Mouse (Mus musculus) layer of hippocampus, postnatal 36 days (tissue): ENCODE data around the gene Maco1. TPM values are rescaled to one million over a fixed set of nuclear protein-coding genes. Genes with fewer than 3 reads are reported as not detected.

Experiments
- DNase-seq, 2 experiments: peaks; one replicate each; pipeline ENCODE4 v3.0.0; 2022
- total RNA-seq, 2 experiments: library from RNA; stranded (reverse); gene quantifications; 2 replicates each; pipeline ENCODE4 v1.2.3; 2021

The Maco1 gene
- total RNA-seq, 2 experiments from 2014 or later = 43.2 to 44.8 TPM

DNA sequence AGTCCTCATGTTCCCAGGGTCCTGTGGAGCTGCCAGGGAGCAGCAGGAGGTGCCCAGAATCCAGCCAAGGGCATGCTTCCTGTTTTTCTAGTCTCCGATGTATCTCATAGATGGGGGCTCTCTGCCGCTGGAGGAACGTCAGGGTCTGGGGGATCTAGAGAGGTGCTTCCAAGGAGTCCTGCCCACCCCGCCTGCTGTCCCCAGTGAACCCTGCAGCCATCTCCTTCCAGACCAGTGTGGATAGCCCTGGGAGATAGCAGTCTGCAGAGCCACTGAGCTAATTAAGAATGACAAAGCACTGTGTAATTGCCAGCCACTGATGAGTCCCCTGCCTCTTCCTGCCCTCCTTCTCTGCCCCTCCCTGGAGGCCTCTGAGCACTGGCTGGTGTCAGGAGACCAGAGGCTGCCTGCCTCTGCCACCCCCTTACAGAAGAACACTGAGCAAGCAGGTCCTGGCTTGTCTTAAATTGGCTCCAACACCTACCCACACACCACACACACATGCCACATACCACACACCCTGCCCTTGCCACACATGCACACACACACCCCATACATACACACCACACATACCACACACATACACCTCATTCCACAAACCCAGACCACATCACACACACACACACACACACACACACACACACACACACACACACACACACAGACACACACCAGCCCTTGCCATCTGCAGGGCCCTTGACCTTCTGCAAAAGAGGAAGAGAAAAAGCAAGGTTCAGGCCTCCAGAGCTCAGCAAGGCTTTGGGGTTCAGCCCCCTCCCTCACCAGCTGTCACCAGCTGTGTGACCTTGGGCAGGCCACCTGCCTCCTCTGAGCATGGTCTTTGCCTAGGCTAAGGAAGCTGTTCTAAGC is 80.1 kb downstream of the Maco1 start:
- DNase-seq = no peak

DNA sequence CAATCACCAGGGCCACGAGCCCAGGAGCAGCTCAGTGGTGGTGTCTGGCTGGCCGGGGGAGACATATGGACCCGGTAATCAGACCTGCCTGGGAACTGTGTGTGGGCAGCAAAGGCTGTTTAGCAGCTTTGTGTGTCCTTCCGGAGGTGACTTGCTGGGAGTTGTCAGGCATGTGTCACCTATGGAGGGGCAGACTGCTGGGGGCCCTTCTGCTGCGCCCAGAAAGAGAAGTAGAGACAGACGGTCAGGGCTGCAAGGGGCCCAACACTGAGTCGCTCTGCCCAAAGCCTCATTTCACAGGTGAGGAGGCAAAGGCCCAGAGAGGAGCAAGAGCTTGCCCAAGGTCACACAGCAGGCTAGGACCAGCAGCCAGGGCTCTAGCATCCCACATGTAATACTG is 83.3 kb downstream of the Maco1 start:
- DNase-seq = no peak

DNA sequence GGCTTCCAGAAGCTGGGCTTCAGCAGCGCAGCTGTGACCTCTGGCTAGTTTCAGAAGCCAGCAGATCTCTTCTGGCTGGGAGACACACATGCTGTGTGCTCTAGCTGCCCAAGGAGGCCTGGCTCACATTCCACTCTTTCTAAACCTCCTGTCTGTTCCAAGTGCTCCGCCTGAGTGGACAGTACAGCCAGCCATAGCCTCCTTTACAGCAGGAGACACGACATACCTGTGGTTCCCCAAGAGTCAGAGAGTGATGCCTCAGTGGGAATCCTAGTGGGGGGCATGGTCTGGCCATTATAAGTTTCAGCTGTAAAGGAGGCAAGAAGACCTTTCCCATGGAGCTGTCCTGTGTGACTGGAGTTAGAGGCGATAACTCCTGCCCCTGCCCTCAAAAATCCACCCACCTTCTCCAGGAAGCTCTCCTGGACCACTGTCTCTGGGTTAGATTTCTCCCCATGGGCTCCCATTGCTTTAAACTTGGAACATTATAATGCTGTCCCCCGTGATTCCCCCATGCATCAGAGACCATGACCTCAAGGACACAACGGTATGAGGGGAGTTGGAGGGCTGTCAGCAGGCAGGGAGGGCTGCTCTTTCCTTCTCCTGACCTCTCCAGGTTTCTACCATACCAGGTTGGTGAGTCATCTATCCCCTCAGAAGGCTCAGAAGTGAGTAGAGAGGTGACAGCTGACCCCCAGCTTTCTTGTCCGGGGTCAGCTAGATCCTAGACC is 83.9 kb downstream of the Maco1 start:
- no peak for DNase-seq

DNA sequence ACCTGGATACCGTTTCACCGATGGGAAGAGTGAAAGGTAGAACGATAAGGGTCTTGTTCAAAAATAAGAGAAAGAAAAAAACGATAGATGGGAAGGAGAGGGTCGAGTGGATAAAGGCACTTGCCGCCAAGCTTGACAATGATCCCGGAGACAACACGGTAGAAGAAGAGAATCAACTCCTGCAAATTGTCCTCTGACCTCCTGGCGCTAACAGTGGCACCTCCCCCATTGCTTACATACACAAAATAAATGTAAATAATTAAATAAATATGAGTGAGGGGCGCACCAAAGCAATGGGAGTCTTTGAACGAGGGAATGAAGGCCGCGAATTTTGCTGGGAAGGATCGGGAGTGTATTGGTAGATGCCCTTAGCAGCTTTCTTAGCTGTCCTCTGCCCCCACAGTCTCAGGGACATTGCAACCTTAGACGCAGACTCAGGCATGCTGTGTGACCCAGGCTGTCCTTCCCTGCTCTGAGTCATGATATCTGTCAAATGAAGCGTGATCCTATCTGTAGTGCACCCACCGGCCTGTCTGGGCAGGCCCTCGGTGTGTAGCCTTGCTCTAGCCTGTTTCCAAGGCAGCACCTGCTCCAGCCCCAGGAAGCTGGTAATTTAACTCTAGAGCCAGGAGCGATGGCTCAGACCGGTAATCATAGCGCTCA is 84.8 kb downstream of the Maco1 start:
- DNase-seq = no peak

DNA sequence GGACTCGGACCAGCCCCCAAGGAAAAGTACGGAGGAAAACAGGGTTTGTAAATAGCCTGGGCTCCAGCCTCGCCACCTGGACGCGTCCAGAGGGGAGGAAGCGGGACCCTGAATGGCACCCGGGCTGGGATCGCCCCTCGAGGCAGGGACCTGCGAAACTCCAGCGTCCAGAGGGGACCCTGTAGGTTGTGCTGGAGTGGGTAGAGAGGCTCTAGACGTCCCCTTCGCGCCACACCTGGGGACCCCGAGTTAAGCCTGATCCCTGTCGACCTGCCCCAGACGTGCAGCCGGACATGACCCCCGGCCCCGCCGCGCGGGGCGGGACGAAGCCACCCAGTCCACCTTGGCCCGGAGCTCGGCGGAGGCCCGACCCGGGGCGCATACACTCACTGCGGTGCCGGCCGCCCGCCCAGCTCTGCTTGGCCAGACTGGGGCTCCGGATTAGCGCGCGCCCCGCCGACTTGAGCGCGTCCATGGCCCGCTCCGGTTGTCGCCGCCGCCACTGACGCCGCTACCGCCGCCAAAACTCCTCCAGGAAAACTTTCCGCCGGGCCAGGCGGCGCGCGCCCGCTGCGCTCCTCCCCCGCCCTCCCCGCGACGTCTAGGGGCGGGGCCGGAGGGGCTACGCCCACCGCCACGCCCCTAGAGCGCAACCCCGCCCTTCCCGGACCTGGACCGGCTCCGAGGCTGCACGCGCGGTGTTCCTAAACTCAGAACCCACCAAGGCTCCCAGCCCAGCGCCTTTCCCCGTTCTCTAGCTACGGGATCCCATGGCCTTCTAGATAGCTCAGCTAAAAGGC is 85.5 kb downstream of the Maco1 start, which contains the start of gene Ldlrap1:
Gene Ldlrap1 (minus strand): TSS at position 599 of the 800 bp plus-strand sequence.
- peak; percentile 51 to 67 for DNase-seq

DNA sequence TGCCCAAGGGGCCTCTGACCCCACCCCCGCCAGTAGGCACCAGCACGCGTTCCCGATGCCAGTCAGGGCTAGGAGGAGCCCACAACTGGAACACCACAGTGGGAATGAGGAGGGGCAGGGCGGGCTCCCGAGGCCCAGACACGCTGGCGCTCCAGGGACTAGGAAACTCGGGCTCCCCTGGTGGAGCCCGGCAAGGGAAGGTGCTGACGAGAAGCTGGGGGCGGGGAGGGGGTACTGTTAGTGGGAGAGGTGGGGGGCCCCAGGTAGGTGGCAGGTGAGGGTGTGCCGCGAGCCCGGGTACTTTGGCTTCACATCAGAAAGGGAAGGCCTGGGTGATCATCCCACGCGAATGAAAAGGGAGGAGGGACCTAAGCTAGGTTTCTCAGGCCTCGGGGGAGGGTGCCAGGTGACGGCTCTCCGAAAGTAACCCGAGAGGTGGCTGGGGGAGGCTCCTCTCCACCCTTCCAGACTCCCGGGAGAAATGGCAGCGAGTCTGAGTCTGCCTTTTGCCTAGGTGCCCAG is 86.2 kb downstream of the Maco1 start:
- DNase-seq = no peak

DNA sequence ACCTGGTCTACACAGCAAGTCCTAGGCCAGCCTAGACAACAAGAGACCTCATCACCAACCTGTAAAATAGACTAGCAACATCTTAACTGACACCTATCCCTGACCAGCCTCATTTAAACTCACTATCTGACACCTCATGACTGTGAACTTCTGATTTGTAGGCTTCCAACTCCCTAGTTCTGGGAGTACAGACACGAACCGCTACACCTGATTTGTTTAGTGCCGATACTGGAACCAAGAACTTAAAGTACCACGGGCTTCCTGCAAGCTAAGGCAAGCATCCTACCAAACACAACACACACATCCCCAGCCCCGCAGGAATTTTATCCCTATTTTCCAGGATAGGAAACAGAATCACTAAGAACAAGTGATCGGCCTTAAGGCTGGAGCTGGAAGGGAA is 86.9 kb downstream of the Maco1 start:
- DNase-seq = no peak

DNA sequence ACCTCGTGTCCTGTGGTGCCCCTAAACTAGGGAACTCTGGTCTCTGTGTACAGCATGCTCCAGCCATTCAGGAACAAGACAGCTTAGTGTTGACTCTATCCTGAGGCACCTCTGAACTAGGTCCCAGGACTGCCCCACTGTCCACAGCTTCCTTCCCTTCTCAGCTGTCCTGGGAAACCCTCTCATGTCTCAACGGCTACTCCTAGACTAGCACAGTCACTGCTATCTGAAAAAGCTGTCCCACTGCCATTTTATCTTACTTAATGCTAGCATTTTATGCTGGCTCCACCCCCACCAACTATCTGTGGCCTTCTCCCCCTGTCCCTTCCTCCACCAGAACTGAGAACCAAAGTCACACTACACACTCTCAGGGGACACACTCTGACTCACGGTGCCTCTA is 88.8 kb downstream of the Maco1 start:
- DNase-seq = no peak

DNA sequence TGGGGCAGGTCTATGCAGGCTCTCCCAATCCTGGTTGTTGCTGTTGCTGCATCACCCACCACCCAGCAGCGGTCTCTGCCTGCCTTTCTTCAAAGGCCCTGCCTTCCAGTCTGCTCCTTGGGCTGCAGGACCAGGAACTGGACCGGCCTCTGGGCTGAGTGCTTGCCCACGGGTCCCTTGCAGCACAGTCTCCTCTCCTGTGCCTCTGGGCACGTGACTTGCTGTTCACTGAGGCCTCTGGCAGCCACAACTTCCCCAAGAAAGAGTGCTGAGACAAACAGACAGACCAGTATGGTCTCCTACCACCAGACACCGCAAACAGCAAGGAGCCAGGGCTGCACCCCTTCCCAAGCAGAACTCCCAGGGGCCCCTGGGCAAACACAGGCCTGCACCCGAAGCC is 90.8 kb downstream of the Maco1 start:
- no peak for DNase-seq

DNA sequence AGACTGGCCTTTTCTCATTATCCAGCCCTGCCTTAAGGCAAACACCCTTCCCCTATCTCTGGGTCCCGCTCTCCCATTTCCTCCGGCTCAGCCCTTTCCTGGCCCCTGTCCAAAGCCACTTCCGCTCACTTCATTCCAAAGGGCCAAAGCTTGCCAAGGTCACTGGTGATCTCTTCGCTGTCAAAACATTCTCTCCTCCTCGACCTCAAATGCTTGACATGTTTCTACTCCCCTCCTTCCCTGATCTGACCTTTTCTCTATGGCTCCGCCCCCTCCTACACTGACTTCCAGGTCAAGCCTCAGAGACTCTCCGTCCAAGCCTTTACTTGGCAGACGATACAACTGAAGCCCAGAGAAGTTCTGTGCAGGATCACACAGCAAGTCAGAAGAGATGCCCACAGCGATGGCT is 92.3 kb downstream of the Maco1 start:
- no peak for DNase-seq

DNA sequence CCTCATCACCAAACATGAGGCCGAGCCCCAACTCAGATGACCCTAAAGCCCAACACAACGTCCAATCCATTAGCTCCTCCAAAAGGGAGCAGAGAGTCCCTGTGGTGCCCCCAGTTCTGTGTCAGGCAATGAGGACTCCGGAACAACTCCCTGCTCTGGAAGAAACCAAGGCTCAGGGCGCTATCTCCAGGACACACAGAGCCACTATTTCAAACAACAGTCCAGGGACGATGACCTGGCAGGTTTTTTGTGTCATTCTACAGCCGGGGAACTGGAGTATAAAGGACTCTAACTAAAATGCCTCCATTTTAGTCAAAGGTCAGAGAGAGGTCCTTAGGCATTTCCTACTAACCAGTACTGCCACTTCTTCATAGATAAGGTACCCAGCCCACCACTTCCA is 92.9 kb downstream of the Maco1 start:
- DNase-seq = no peak

DNA sequence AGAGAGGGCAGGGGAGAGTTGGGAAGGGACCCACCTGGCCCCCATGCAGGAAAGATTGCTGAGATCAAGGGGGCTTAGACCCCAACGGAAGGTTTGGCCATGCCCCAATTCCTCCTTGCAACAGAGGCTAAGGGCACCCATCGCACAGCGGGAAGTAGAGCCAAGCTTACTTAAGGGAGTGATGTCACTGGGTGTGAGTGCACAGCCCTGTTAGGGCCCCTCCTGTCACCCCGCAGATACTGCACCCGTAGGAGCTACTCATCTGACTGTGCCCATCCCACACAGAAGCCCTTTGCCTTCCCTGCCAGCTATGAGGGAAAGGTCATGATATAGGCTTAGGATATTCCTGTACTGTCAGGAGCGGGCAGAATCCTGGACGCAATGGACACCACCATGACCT is 93.6 kb downstream of the Maco1 start:
- DNase-seq = no peak

DNA sequence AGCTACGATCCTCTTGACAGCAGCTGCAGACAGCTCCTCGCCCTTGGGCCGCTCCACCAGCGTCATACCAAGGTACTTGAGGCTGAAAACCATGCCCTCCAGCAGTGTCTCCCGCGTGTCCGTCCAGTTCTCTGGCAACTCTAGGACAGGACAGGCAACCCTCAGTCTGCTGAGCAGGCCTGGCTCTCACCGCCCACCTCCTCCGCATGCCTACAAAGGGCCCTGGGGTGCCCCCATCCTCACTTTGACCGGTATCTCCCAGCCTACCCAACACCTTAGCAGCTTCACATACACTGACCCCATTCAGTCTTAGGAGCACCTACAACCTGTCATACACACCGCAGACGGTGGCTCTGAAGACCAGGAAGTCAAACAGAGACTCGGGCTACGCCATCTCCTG is 94.2 kb downstream of the Maco1 start:
- DNase-seq = no peak

DNA sequence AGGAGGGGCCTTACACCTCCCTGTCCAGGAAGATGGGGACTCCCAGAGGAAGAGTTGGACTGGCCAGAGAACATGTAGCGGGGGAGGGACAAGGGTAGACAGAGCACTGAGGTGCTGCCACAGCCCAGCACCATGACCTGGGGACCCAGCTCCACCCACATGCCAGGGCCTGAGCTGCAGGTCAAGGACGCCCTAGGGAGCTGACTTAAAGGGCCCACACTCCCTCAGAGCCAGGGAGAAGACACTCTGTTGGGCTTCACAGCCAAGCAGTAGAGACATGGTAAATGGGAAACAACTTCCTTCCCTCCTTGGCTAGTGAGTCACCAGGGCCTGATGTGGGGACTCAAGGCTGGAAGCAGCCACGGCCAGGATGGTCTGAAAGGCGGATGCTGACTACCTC is 94.8 kb downstream of the Maco1 start:
- no peak for DNase-seq

DNA sequence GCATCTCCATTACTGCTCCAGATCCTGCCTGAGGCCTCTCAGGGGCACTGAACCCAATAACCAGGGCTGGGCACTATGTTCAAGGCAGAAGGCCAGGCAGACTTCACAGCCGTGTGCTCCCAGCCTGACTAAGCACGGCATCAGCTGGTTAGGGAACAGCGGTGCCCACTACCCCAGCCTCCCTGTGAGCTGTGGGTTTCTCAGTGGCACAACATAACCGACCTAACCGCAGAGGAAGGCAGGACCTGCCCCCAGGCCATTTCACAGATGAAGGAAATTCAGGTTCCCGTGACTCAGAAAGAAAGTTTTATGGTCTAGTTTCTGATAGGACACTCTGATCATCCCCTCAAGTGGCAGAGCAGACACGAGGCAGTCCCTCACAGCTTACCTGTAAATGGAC is 96.2 kb downstream of the Maco1 start:
- no peak for DNase-seq

DNA sequence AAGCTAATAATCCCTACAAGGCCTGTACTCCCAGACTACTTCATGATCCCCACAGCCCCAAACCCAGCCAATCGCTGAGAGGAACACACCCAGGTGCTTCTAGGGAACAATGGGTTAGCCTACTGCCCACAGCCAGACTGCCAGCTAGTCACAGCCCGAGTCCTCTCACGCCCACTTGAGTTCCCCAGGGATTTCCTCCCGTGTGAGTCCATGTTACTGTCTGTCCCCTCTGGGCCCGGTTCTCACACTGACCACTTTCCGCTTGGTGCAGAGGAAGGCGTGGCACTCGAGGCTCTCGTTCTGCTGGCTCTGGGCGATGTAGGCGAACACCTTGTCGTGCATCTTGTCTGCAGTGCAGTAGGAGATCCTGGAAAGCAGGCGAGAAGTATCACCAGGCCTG is 98.2 kb downstream of the Maco1 start:
- DNase-seq = no peak

DNA sequence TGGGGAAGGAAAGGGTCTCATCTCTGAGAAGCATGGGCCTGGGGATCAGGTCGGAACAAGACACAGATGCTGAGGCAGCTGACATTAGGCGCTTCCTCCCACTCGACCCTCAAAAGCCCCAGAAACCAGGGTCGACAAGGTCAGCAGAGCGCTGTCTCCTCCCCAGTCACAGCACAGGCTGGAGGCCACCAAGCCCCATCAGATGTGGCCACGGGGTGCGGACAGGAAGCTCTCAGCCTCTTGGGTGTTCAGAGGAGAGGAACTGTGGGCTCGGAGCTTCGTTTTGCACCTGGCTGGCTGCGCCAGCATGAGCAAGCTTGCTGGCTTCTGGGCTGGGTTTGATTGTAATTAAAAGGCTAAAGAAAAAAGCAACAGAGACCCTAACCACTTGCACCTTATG is 98.8 kb downstream of the Maco1 start:
- DNase-seq = no peak

DNA sequence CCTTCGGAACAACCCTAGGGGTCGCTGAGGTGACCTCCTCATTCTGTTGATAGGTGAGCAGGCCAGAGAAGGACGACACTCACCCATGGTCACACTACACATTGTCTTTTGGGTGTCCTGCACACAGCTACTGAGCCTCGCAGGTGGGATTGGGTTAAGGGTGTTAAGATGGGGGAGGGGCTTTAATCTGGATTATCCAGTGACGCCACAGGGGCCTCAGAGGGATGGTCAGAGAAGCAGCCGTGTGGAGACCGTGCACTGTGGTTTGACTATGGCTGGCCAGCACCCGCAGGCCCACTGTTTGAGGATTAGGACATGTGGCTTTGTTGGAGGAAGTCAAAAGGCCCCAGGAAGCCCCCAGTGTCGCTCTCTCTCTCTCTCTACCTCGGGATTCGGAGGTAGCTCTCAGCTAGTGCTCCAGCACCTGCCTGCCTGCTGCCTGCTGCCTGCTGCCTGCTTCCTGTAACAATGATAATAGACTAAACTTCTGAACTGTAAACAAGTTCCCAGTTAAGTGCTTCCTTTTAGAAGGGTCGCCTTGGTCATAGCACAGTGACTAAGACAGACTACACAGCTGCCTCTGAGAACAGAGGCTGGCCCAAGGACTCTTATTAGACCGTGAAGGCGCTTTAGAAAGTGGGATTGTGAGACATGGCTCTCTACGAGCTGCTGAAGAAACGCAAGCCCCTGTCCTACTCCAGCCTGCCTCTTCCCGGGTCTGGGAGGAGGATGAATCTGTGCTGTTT is 99.5 kb downstream of the Maco1 start:
- no peak for DNase-seq

DNA sequence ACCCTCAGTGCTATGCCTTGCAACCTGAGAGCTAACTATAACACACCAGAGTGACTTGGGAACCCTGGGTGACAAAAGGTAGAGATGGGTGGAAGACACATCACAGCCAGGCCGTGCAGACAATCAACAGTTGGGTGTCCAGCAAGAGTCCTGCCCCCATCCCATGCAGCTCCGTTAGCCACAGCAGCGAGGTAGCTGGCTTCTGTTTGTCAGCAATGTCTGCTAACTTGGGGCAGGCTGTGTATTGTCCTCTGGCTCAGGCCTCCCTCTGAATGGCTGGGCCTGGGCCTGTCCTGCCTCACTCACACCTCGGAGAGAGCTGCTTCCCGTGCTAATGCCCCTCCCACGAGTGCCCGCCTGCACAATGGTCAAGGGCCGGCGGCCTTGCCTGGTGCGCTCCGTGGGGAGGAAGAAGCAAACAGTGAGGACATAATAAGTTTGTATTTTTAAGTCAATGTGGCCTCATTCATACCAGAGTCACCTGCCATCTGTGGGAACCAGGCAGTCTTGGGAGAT is 100.2 kb downstream of the Maco1 start:
- no peak for DNase-seq
